Mouse (Mus musculus) retina, embryonic 14.5 days (tissue): ENCODE measurements around the gene Hist1h2bn.
A peak's percentile ranks its signal among the peaks of the same experiment; 100 is the strongest.
"Not testable (repeated sequence)": the region's sequence is repeated elsewhere in the genome, so short reads cannot be mapped to it uniquely, and the experiment has no call there.

Experiments
- DNase-seq: peaks from one replicate; pipeline ENCODE4 v3.0.0-alpha.2; 2015; ENCODE audit warnings: low spot score

Gene Hist1h2bn

GRCm38 (mm10) chr13:21781639-21782038 lies 27.7 kb downstream of the Hist1h2bn start:
- no peak for DNase-seq

- peak; percentile 59 for DNase-seq
Measured at GRCm38 (mm10) chr13:21782361-21783254, 28.7 kb downstream of the Hist1h2bn start.

- DNase-seq, result peak; percentile 92
Measured at GRCm38 (mm10) chr13:21783255-21783617, 29.3 kb downstream of the Hist1h2bn start, which contains the start of gene Hist1h3i. TSS of gene Hist1h3i (minus strand) at chr13:21783370.

- peak; percentile 78 for DNase-seq
Measured at GRCm38 (mm10) chr13:21783734-21784161, 29.8 kb downstream of the Hist1h2bn start.

- no peak for DNase-seq
Measured at GRCm38 (mm10) chr13:21784311-21784710, 30.4 kb downstream of the Hist1h2bn start.

- peak; percentile 40 for DNase-seq
Measured at GRCm38 (mm10) chr13:21786189-21786898, 32.4 kb downstream of the Hist1h2bn start.

- peak; percentile 98 for DNase-seq
Measured at GRCm38 (mm10) chr13:21786899-21787629, 33.1 kb downstream of the Hist1h2bn start, which contains the start of the genes Hist1h2an and Hist1h2bp. TSS of gene Hist1h2an (minus strand) at chr13:21787218. TSS of gene Hist1h2bp (plus strand) at chr13:21787461.

GRCm38 (mm10) chr13:21787760-21788593 lies 34.1 kb downstream of the Hist1h2bn start:
- DNase-seq, result peak; percentile 46

GRCm38 (mm10) chr13:21789925-21790324 lies 36.0 kb downstream of the Hist1h2bn start:
- DNase-seq, result no peak

- no peak for DNase-seq
Measured at GRCm38 (mm10) chr13:21790601-21791283, 36.8 kb downstream of the Hist1h2bn start.

GRCm38 (mm10) chr13:21795584-21795983 lies 41.7 kb downstream of the Hist1h2bn start:
- DNase-seq, result no peak

- DNase-seq, result not testable (repeated sequence)
Measured at GRCm38 (mm10) chr13:21797163-21797562, 43.2 kb downstream of the Hist1h2bn start.

- DNase-seq, result not testable (repeated sequence)
Measured at GRCm38 (mm10) chr13:21803058-21803457, 49.1 kb downstream of the Hist1h2bn start.
